Mouse (Mus musculus): ENCODE data around the gene Slc35b1.

DNA sequence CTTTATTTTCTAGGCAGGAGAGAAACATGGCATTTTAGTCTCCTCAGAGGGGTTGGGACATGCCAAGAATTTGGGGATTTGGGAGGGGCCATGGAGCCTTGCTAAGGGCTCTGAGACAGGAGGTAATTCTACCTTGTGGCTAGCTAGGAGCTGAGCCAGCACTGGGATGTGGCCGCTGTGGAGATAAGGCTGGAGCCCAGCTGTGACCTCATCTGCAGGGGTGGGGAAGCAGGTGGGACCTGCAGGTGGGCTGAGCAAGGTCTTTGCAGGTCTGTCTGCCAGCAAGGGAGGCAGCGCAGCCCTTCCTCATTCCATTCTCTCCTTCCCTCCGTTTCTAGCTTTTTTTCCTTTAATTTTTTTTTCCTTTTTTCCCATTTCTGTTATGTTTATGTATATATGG, 26.2 kb upstream of the Slc35b1 start:
- TF ChIP-seq POLR2A (IDR thresholded peaks at IDR 0.05; ENCODE audit: extremely low read depth, insufficient read depth, low read length) (no peak), CTCF (IDR thresholded peaks at IDR 0.05; ENCODE audit: extremely low read depth, insufficient read depth, low read length) (no peak)

Measured in cortical plate, adult 2 months (tissue).